Mouse (Mus musculus): ENCODE measurements around the gene Bbs2. TPM values are rescaled to one million over a fixed set of nuclear protein-coding genes. Genes with fewer than 3 reads are reported as not detected.
"Not testable (repeated sequence)": the region's sequence is repeated elsewhere in the genome, so short reads cannot be mapped to it uniquely, and the experiment has no call there.

Gene Bbs2
- total and polyA plus RNA-seq, 3 experiments, result 10.0 to 13.0 (median 12.0) TPM

DNA sequence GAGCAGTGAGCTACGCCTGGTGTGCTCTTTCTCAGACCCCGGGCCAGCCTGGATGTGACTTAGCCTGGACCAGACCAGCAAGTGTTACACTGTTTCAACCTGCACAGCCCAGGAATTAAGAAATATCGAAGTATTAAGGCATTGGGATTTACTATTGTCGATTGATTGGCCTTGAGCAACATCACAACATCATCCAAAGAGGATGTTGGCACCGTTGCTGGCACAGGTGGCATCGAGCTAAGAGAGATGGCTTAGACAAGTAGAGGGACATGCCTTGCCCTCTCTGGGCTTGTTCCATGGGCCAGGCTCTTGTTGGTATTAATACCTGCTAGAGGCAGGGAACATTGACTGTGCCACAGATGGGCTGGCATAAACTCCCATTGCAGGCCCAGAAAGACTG lies 36.8 kb upstream of the Bbs2 start:
- Histone ChIP-seq H3K27me3 (replicated peaks) (peaks cover 5% of the 10 kb centered on the region), H3K4me2 (ENCODE audit: insufficient read depth, low read depth, poor library complexity, severe bottlenecking) (no peak overlapping the region), H3K4me3 (replicated peaks in 1 of 3; ENCODE audit: low read depth in 2 of 3, low read length in 2 of 3, poor library complexity in 1 of 3) (no peak overlapping the region), H3K27ac (ENCODE audit: insufficient read depth, low read depth) (no peak overlapping the region), H3K9ac (ENCODE audit: insufficient read depth, low read depth) (no peak overlapping the region), H3K36me3 (replicated peaks in 1 of 2; ENCODE audit: control insufficient read depth in 1 of 2, insufficient read depth in 1 of 2, low read length in 1 of 2) (no peaks in the 10 kb centered on the region), H3K9me3 (replicated peaks; ENCODE audit: low read length) (peaks cover 4% of the 10 kb centered on the region), H3K4me1 (ENCODE audit: control insufficient read depth in 1 of 2, insufficient read depth in 2 of 2) (peaks cover 0 to 5% of the 10 kb centered on the region in 2 experiments; a peak in 2 of 4 replicates), H3K79me2 (replicated peaks; ENCODE audit: control insufficient read depth, extremely low read depth, insufficient read depth, poor library complexity, severe bottlenecking) (no peaks in the 10 kb centered on the region)
- in situ Hi-C loops (cut with MboI; ENCODE audit: low pct_ligation_motif_present, low pct_unique_long_range_greater_than_20kb, low sequenced_read_pairs), result no loop called here
- DNase-seq (ENCODE audit: extremely low read depth), result no peak
- dilution Hi-C loops (cut with MboI; ENCODE audit: extremely low pct_ligation_motif_present, extremely low pct_unique_long_range_greater_than_20kb, low sequenced_read_pairs), result no loop called here
- no peak for TF ChIP-seq USF1 (IDR thresholded peaks at IDR 0.05; ENCODE audit: low read depth, low read length)
- TF ChIP-seq EP300 (IDR thresholded peaks at IDR 0.05; ENCODE audit: low read length), result no peak
- no peak for TF ChIP-seq MYC (IDR thresholded peaks at IDR 0.05; ENCODE audit: low read depth, low read length)
- no peak for TF ChIP-seq IRF4 (IDR thresholded peaks at IDR 0.05; ENCODE audit: low read depth, low read length)
- no peak for TF ChIP-seq MAZ (IDR thresholded peaks at IDR 0.05; ENCODE audit: low read depth, low read length)
- TF ChIP-seq ELF1 (IDR thresholded peaks at IDR 0.05; ENCODE audit: low read depth, low read length), result no peak

DNA sequence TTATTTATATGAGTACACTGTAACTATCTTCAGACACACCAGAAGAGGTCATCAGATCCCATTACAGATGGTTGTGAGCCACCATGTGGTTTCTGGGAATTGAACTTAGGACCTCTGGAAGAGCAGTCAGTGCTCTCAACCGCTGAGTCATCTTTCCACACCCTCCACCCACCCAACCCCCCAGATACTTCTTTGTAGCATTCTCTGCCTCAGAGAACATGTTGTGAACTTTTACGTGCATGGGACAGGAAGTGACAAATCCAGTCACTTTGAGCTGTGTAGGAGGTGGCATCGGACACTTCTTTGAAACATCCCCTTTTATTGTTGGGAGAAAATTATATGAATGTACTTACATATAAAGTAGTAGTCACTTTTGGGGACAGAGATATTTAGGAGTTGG lies 35.9 kb upstream of the Bbs2 start:
- H3K4me3 ChIP-seq (replicated peaks in 1 of 3; ENCODE audit: low read depth in 2 of 3, low read length in 2 of 3, poor library complexity in 1 of 3); H3K9me3 ChIP-seq (replicated peaks; ENCODE audit: low read length); H3K36me3 ChIP-seq (replicated peaks in 1 of 2; ENCODE audit: control insufficient read depth in 1 of 2, insufficient read depth in 1 of 2, low read length in 1 of 2); H3K4me2 ChIP-seq (ENCODE audit: insufficient read depth, low read depth, poor library complexity, severe bottlenecking); H3K9ac ChIP-seq (ENCODE audit: insufficient read depth, low read depth); DNase-seq (ENCODE audit: extremely low read depth); H3K27ac ChIP-seq (ENCODE audit: insufficient read depth, low read depth); dilution Hi-C loops (cut with MboI; ENCODE audit: extremely low pct_ligation_motif_present, extremely low pct_unique_long_range_greater_than_20kb, low sequenced_read_pairs); H3K4me1 ChIP-seq (ENCODE audit: control insufficient read depth in 1 of 2, insufficient read depth in 2 of 2); H3K27me3 ChIP-seq (replicated peaks); H3K79me2 ChIP-seq (replicated peaks; ENCODE audit: control insufficient read depth, extremely low read depth, insufficient read depth, poor library complexity, severe bottlenecking); in situ Hi-C loops (cut with MboI; ENCODE audit: low pct_ligation_motif_present, low pct_unique_long_range_greater_than_20kb, low sequenced_read_pairs): not testable (repeated sequence)
- TF ChIP-seq CTCF (conservative IDR thresholded peaks at IDR 0.05 in 1 of 2, IDR thresholded peaks at IDR 0.05 in 1 of 2; ENCODE audit: low read depth in 2 of 2, low read length in 2 of 2), result 0 out of 4 replicates have a peak, but pooled peaks of 1 of the 2 experiments have one; percentile 2
- TF ChIP-seq MAFK (IDR thresholded peaks at IDR 0.05; ENCODE audit: insufficient replicate concordance, low read length), result peak; percentile 38; the same call in 1 of the 2 replicates

- in situ Hi-C loops (cut with MboI; ENCODE audit: low pct_ligation_motif_present, low pct_unique_long_range_greater_than_20kb, low sequenced_read_pairs) (no loop called here), dilution Hi-C loops (cut with MboI; ENCODE audit: extremely low pct_ligation_motif_present, extremely low pct_unique_long_range_greater_than_20kb, low sequenced_read_pairs) (no loop called here)
Observed at GRCm38 (mm10) chr8:94132096-94132495, 33.4 kb upstream of the Bbs2 start.

More at GRCm38 (mm10) chr8:94132096-94132495, 33.4 kb upstream of the Bbs2 start:
- peaks cover 4% of the 10 kb centered on the region for H3K27me3 ChIP-seq (replicated peaks)
- TF ChIP-seq ZMIZ1 (IDR thresholded peaks at IDR 0.05; ENCODE audit: low read depth, low read length) (no peak), ZC3H11A (IDR thresholded peaks at IDR 0.05; ENCODE audit: low read depth, low read length) (no peak), CHD2 (IDR thresholded peaks at IDR 0.05; ENCODE audit: low read length) (no peak), MYC (IDR thresholded peaks at IDR 0.05; ENCODE audit: low read depth, low read length) (no peak), CTCF (conservative IDR thresholded peaks at IDR 0.05 in 1 of 2, IDR thresholded peaks at IDR 0.05 in 1 of 2; ENCODE audit: low read depth in 2 of 2, low read length in 2 of 2) (no peak), JUN (IDR thresholded peaks at IDR 0.05; ENCODE audit: insufficient read depth, low read depth, low read length) (no peak), IRF4 (IDR thresholded peaks at IDR 0.05; ENCODE audit: low read depth, low read length) (no peak), BHLHE40 (IDR thresholded peaks at IDR 0.05; ENCODE audit: low read depth, low read length) (no peak), NRF1 (IDR thresholded peaks at IDR 0.05; ENCODE audit: low read depth, low read length) (no peak)
- no peak for DNase-seq (ENCODE audit: extremely low read depth)
- no peaks in the 10 kb centered on the region for H3K36me3 ChIP-seq (replicated peaks in 1 of 2; ENCODE audit: control insufficient read depth in 1 of 2, insufficient read depth in 1 of 2, low read length in 1 of 2)
- H3K4me1 ChIP-seq (ENCODE audit: control insufficient read depth in 1 of 2, insufficient read depth in 2 of 2), result peaks cover 0 to 5% of the 10 kb centered on the region in 2 experiments; a peak in 2 of 4 replicates
- no peaks in the 10 kb centered on the region for H3K79me2 ChIP-seq (replicated peaks; ENCODE audit: control insufficient read depth, extremely low read depth, insufficient read depth, poor library complexity, severe bottlenecking)
- H3K9me3 ChIP-seq (replicated peaks; ENCODE audit: low read length), result peaks cover 4% of the 10 kb centered on the region
- H3K27ac ChIP-seq (ENCODE audit: insufficient read depth, low read depth), result no peak overlapping the region
- H3K4me3 ChIP-seq (replicated peaks in 1 of 3; ENCODE audit: low read depth in 2 of 3, low read length in 2 of 3, poor library complexity in 1 of 3), result no peak overlapping the region
- no peak overlapping the region for H3K4me2 ChIP-seq (ENCODE audit: insufficient read depth, low read depth, poor library complexity, severe bottlenecking)
- H3K9ac ChIP-seq (ENCODE audit: insufficient read depth, low read depth), result no peak overlapping the region

All from CH12.LX (cell line).